Mouse (Mus musculus) hindbrain, embryonic 12.5 days (tissue): ENCODE results near the gene H60b. TPM values are rescaled to one million over a fixed set of nuclear protein-coding genes. Genes with fewer than 3 reads are reported as not detected.
"Not testable (repeated sequence)": the region's sequence is repeated elsewhere in the genome, so short reads cannot be mapped to it uniquely, and the experiment has no call there.

Source experiments
- ATAC-seq: fragments of 200-750 bp; cut with Nextera tagmentation; 2 replicates; pipeline ENCODE4 v1.8.0; 2017; ENCODE audit warnings: moderate TSS enrichment; ENCODE audit not compliant: low FRiP score
- H3K27ac ChIP-seq: fragments of 300-500 bp; sonication (generic); 2 replicates; pipeline ENCODE4 v1.5.1; 2016; ENCODE audit warnings: mild to moderate bottlenecking
- H3K27me3 ChIP-seq: fragments of 300-500 bp; sonication (generic); 2 replicates; pipeline ENCODE4 v1.6.1; 2016; ENCODE audit warnings: mild to moderate bottlenecking
- H3K36me3 ChIP-seq: fragments of 300-500 bp; sonication (generic); 2 replicates; pipeline ENCODE4 v1.6.1; 2016; ENCODE audit warnings: mild to moderate bottlenecking
- H3K4me1 ChIP-seq: fragments of 300-500 bp; sonication (generic); 2 replicates; pipeline ENCODE4 v1.6.1; 2016
- H3K4me2 ChIP-seq: fragments of 300-500 bp; sonication (generic); replicated peaks from 2 replicates; pipeline ENCODE4 v1.6.1; 2016; ENCODE audit warnings: mild to moderate bottlenecking
- H3K4me3 ChIP-seq: fragments of 300-500 bp; sonication (generic); 2 replicates; pipeline ENCODE4 v1.5.1; 2016; ENCODE audit warnings: mild to moderate bottlenecking
- H3K9ac ChIP-seq: fragments of 300-500 bp; sonication (generic); 2 replicates; pipeline ENCODE4 v1.6.1; 2016; ENCODE audit warnings: mild to moderate bottlenecking, moderate library complexity
- H3K9me3 ChIP-seq: fragments of 300-500 bp; sonication (generic); replicated peaks from 2 replicates; pipeline ENCODE4 v1.6.1; 2016; ENCODE audit warnings: mild to moderate bottlenecking
- WGBS: fragments of 180-500 bp; shearing (Covaris S2); methylation state at CpG from one replicate; pipeline ENCODE4 v1.1.7; 2016; 5-methylcytosine and 5-hydroxymethylcytosine counted together
- polyA plus RNA-seq: library from polyadenylated mRNA; unstranded; fragments of >200 nt; fragmentation: Nextera tagmentation; extraction: Ambion mirVana; gene quantifications from 2 replicates; pipeline ENCODE4 v1.2.1, GENCODE M21; 2016

H60b gene
- polyA plus RNA-seq, 1 experiment from 2014 or later: 0.85 TPM

GRCm38 (mm10) chr10:22270879-22271786 lies 112.7 kb downstream of the H60b start:
- not testable (repeated sequence) for H3K9me3 ChIP-seq, H3K27ac ChIP-seq, H3K4me3 ChIP-seq, H3K4me2 ChIP-seq, H3K9ac ChIP-seq, H3K36me3 ChIP-seq
- peak; percentile 63 for ATAC-seq
- H3K27me3 ChIP-seq: peaks cover 16% of the 10 kb centered on the region
- peaks cover 16% of the 10 kb centered on the region for H3K4me1 ChIP-seq
- WGBS: 13% methylated on average over 7 of the region's 8 CpGs

GRCm38 (mm10) chr10:22272914-22273683 lies 114.7 kb downstream of the H60b start:
- H3K4me3 ChIP-seq: peak overlapping the region; percentile 46
- peaks cover 16% of the 10 kb centered on the region for H3K27me3 ChIP-seq
- 3% methylated on average over 36 of the region's 37 CpGs for WGBS
- peak overlapping the region; percentile 43 for H3K9ac ChIP-seq
- peak; percentile 62 for ATAC-seq
- not testable (repeated sequence) for H3K36me3 ChIP-seq, H3K27ac ChIP-seq, H3K9me3 ChIP-seq
- H3K4me1 ChIP-seq: peaks cover 16% of the 10 kb centered on the region
- H3K4me2 ChIP-seq: peak overlapping the region; percentile 88

GRCm38 (mm10) chr10:22273684-22274305 lies 115.4 kb downstream of the H60b start:
- no peaks in the 10 kb centered on the region for H3K9me3 ChIP-seq
- WGBS: under 1% methylated on average over 41 of the region's 41 CpGs
- no peak for ATAC-seq
- H3K27me3 ChIP-seq: peaks cover 16% of the 10 kb centered on the region
- no peak overlapping the region for H3K27ac ChIP-seq
- peak overlapping the region; percentile 46 for H3K4me3 ChIP-seq
- H3K9ac ChIP-seq: peak overlapping the region; percentile 43
- H3K36me3 ChIP-seq: no peaks in the 10 kb centered on the region
- H3K4me1 ChIP-seq: peaks cover 16% of the 10 kb centered on the region
- H3K4me2 ChIP-seq: peak overlapping the region; percentile 88

- no peaks in the 10 kb centered on the region for H3K9me3 ChIP-seq
- ATAC-seq: peak; percentile 13; the same call in 1 of the 2 replicates
- peaks cover 16% of the 10 kb centered on the region for H3K27me3 ChIP-seq
- peaks cover 16% of the 10 kb centered on the region for H3K4me1 ChIP-seq
- H3K9ac ChIP-seq: no peak overlapping the region
- peak overlapping the region; percentile 46 for H3K4me3 ChIP-seq
- H3K36me3 ChIP-seq: no peaks in the 10 kb centered on the region
- no peak overlapping the region for H3K27ac ChIP-seq
- peak overlapping the region; percentile 88 for H3K4me2 ChIP-seq
- 6% methylated on average over 19 of the region's 19 CpGs for WGBS
These were observed 116.2 kb downstream of the H60b start for GRCm38 (mm10) chr10:22274445-22275057.

GRCm38 (mm10) chr10:22278468-22278867 lies 120.1 kb downstream of the H60b start:
- H3K9ac ChIP-seq, H3K4me2 ChIP-seq, H3K36me3 ChIP-seq, ATAC-seq, H3K27ac ChIP-seq, H3K4me3 ChIP-seq, H3K9me3 ChIP-seq: not testable (repeated sequence)
- peaks cover 12% of the 10 kb centered on the region for H3K4me1 ChIP-seq
- H3K27me3 ChIP-seq: peaks cover 13% of the 10 kb centered on the region
- WGBS: 92% methylated on average over 2 of the region's 2 CpGs

GRCm38 (mm10) chr10:22282816-22283215 lies 124.4 kb downstream of the H60b start:
- no peak overlapping the region for H3K9ac ChIP-seq
- H3K27me3 ChIP-seq: no peaks in the 10 kb centered on the region
- no peak overlapping the region for H3K4me2 ChIP-seq
- no peaks in the 10 kb centered on the region for H3K36me3 ChIP-seq
- no peak overlapping the region for H3K4me3 ChIP-seq
- ATAC-seq: no peak
- no peaks in the 10 kb centered on the region for H3K4me1 ChIP-seq
- H3K9me3 ChIP-seq: no peaks in the 10 kb centered on the region
- no peak overlapping the region for H3K27ac ChIP-seq
- 58% methylated on average over 6 of the region's 6 CpGs for WGBS

- no peaks in the 10 kb centered on the region for H3K36me3 ChIP-seq
- no peaks in the 10 kb centered on the region for H3K9me3 ChIP-seq
- 50% methylated on average over 1 of the region's 1 CpGs for WGBS
- no peak overlapping the region for H3K4me2 ChIP-seq
- no peak overlapping the region for H3K9ac ChIP-seq
- H3K4me3 ChIP-seq: no peak overlapping the region
- no peak for ATAC-seq
- H3K27ac ChIP-seq: no peak overlapping the region
- H3K27me3 ChIP-seq: no peaks in the 10 kb centered on the region
- H3K4me1 ChIP-seq: no peaks in the 10 kb centered on the region
These were observed 137.3 kb downstream of the H60b start for GRCm38 (mm10) chr10:22295676-22296075.

GRCm38 (mm10) chr10:22297033-22297762 lies 138.8 kb downstream of the H60b start:
- ATAC-seq: no peak
- no peak overlapping the region for H3K4me3 ChIP-seq

GRCm38 (mm10) chr10:22297766-22298461 lies 139.5 kb downstream of the H60b start:
- Histone ChIP-seq H3K4me3 (no peak overlapping the region), H3K4me2 (no peak overlapping the region), H3K36me3 (no peaks in the 10 kb centered on the region), H3K4me1 (no peaks in the 10 kb centered on the region), H3K9me3 (no peaks in the 10 kb centered on the region), H3K9ac (no peak overlapping the region), H3K27ac (no peak overlapping the region), H3K27me3 (no peaks in the 10 kb centered on the region)
- no peak for ATAC-seq
- 62% methylated on average over 8 of the region's 8 CpGs for WGBS

More at GRCm38 (mm10) chr10:22297033-22297762, 138.8 kb downstream of the H60b start:
- H3K36me3 ChIP-seq: no peaks in the 10 kb centered on the region
- H3K27ac ChIP-seq: no peak overlapping the region
- no peak overlapping the region for H3K9ac ChIP-seq
- no peaks in the 10 kb centered on the region for H3K9me3 ChIP-seq
- 84% methylated on average over 5 of the region's 5 CpGs for WGBS
- H3K27me3 ChIP-seq: no peaks in the 10 kb centered on the region
- H3K4me1 ChIP-seq: no peaks in the 10 kb centered on the region
- no peak overlapping the region for H3K4me2 ChIP-seq

GRCm38 (mm10) chr10:22299324-22299723 lies 140.9 kb downstream of the H60b start:
- 94% methylated on average over 2 of the region's 2 CpGs for WGBS
- H3K36me3 ChIP-seq: no peaks in the 10 kb centered on the region
- H3K4me2 ChIP-seq: no peak overlapping the region
- H3K4me3 ChIP-seq: no peak overlapping the region
- no peaks in the 10 kb centered on the region for H3K9me3 ChIP-seq
- no peak overlapping the region for H3K9ac ChIP-seq
- ATAC-seq: no peak
- H3K4me1 ChIP-seq: no peaks in the 10 kb centered on the region
- H3K27ac ChIP-seq: no peak overlapping the region
- no peaks in the 10 kb centered on the region for H3K27me3 ChIP-seq

GRCm38 (mm10) chr10:22301641-22302040 lies 143.3 kb downstream of the H60b start:
- 96% methylated on average over 1 of the region's 1 CpGs for WGBS
- H3K36me3 ChIP-seq: no peaks in the 10 kb centered on the region
- no peaks in the 10 kb centered on the region for H3K9me3 ChIP-seq
- H3K9ac ChIP-seq: no peak overlapping the region
- no peaks in the 10 kb centered on the region for H3K27me3 ChIP-seq
- no peak for ATAC-seq
- H3K4me2 ChIP-seq: no peak overlapping the region
- no peaks in the 10 kb centered on the region for H3K4me1 ChIP-seq
- no peak overlapping the region for H3K4me3 ChIP-seq
- no peak overlapping the region for H3K27ac ChIP-seq
